Mouse (Mus musculus) kidney, postnatal 0 days (tissue): Measurements from ENCODE around the gene Arl3. TPM values are rescaled to one million over a fixed set of nuclear protein-coding genes. Genes with fewer than 3 reads are reported as not detected.

Experiments
- ATAC-seq: fragments of 200-750 bp; cut with Nextera tagmentation; replicated peaks from 2 replicates; pipeline ENCODE4 v1.8.0; 2017; ENCODE audit warnings: low read depth, moderate number of reproducible peaks, moderate TSS enrichment, moderate library complexity; ENCODE audit not compliant: low FRiP score
- DNase-seq: peaks from one replicate; pipeline ENCODE4 v3.0.0-alpha.2; 2016; ENCODE audit warnings: low spot score
- H3K27ac ChIP-seq: fragments of 300-500 bp; sonication (generic); 2 replicates; pipeline ENCODE4 v1.5.1; 2014; ENCODE audit warnings: mild to moderate bottlenecking
- H3K27me3 ChIP-seq: fragments of 300-500 bp; sonication (generic); 2 replicates; pipeline ENCODE4 v1.6.1; 2014; ENCODE audit warnings: low read length, mixed read lengths; ENCODE audit not compliant: insufficient read depth
- H3K36me3 ChIP-seq: fragments of 300-500 bp; sonication (generic); 2 replicates; pipeline ENCODE4 v1.6.1; 2014; ENCODE audit warnings: low read length, mixed read lengths; ENCODE audit not compliant: insufficient read depth
- H3K4me1 ChIP-seq: fragments of 300-500 bp; sonication (generic); replicated peaks from 2 replicates; pipeline ENCODE4 v1.6.1; 2014; ENCODE audit warnings: antibody characterized with exemption, low read length, mixed read lengths; ENCODE audit not compliant: insufficient read depth
- H3K4me2 ChIP-seq: fragments of 300-500 bp; sonication (generic); 2 replicates; pipeline ENCODE4 v1.6.1; 2014; ENCODE audit warnings: mild to moderate bottlenecking, low read length, moderate library complexity, mixed read lengths
- H3K4me3 ChIP-seq: fragments of 300-500 bp; sonication (generic); replicated peaks from 2 replicates; pipeline ENCODE4 v1.5.1; 2014; ENCODE audit warnings: low read depth, low read length
- H3K9ac ChIP-seq: fragments of 300-500 bp; sonication (generic); 2 replicates; pipeline ENCODE4 v1.6.1; 2014; ENCODE audit warnings: low read depth, low read length
- H3K9me3 ChIP-seq: fragments of 300-500 bp; sonication (generic); replicated peaks from 2 replicates; pipeline ENCODE4 v1.6.1; 2016; ENCODE audit warnings: low read length, inconsistent platforms, mixed read lengths
- CTCF ChIP-seq: IDR thresholded peaks from 2 replicates; pipeline ENCODE4 v1.5.1; 2016; ENCODE audit warnings: antibody characterized with exemption, low read depth, mild to moderate bottlenecking, moderate library complexity
- WGBS: fragments of 180-500 bp; shearing (Covaris S2); extraction: QIAGEN DNeasy Blood & Tissue Kit; methylation state at CpG from one replicate; pipeline ENCODE4 v1.1.7; 2014; 5-methylcytosine and 5-hydroxymethylcytosine counted together
- polyA plus RNA-seq: library from polyadenylated mRNA; unstranded; fragments of >200 nt; fragmentation: Nextera tagmentation; extraction: Ambion mirVana; gene quantifications from 2 replicates; pipeline ENCODE4 v1.2.1, GENCODE M21; 2015

Arl3 gene
- polyA plus RNA-seq, 1 experiment from 2014 or later: 96.6 TPM

GRCm38 (mm10) chr19:46619001-46619400 lies 46.0 kb upstream of the Arl3 start:
- Histone ChIP-seq H3K4me1 (peaks cover 46% of the 10 kb centered on the region), H3K36me3 (no peaks in the 10 kb centered on the region), H3K27ac (no peak overlapping the region), H3K9me3 (no peaks in the 10 kb centered on the region), H3K4me3 (no peak overlapping the region), H3K4me2 (no peak overlapping the region), H3K27me3 (no peaks in the 10 kb centered on the region), H3K9ac (no peak overlapping the region)
- WGBS: 32% methylated on average over 19 of the region's 19 CpGs
- DNase-seq (no peak), ATAC-seq (no peak)
- no peak for TF ChIP-seq CTCF

- no peak for TF ChIP-seq CTCF
- H3K4me2 ChIP-seq: no peak overlapping the region
- DNase-seq (no peak), ATAC-seq (no peak)
- no peaks in the 10 kb centered on the region for H3K27me3 ChIP-seq
- H3K4me1 ChIP-seq: peaks cover 39% of the 10 kb centered on the region
- no peak overlapping the region for H3K27ac ChIP-seq
- WGBS: 68% methylated on average over 9 of the region's 9 CpGs
- peaks cover 1% of the 10 kb centered on the region; the same call in 1 of the 2 replicates for H3K36me3 ChIP-seq
- H3K4me3 ChIP-seq: no peak overlapping the region
- H3K9ac ChIP-seq: no peak overlapping the region
- H3K9me3 ChIP-seq: no peaks in the 10 kb centered on the region
These were observed 45.3 kb upstream of the Arl3 start for GRCm38 (mm10) chr19:46618322-46618721.

GRCm38 (mm10) chr19:46617361-46617760 lies 44.4 kb upstream of the Arl3 start:
- TF ChIP-seq CTCF: no peak
- Histone ChIP-seq H3K9me3 (no peaks in the 10 kb centered on the region), H3K4me3 (no peak overlapping the region), H3K27me3 (no peaks in the 10 kb centered on the region), H3K4me2 (no peak overlapping the region), H3K27ac (no peak overlapping the region), H3K36me3 (peaks cover 4% of the 10 kb centered on the region; the same call in 1 of the 2 replicates), H3K9ac (no peak overlapping the region), H3K4me1 (peaks cover 33% of the 10 kb centered on the region)
- ATAC-seq (no peak), DNase-seq (no peak)
- 77% methylated on average over 8 of the region's 8 CpGs for WGBS

GRCm38 (mm10) chr19:46616378-46616777 lies 43.4 kb upstream of the Arl3 start:
- WGBS: 61% methylated on average over 11 of the region's 11 CpGs

GRCm38 (mm10) chr19:46608158-46608557 lies 35.2 kb upstream of the Arl3 start:
- H3K4me2 ChIP-seq: no peak overlapping the region
- H3K36me3 ChIP-seq: peaks cover 24% of the 10 kb centered on the region

More at GRCm38 (mm10) chr19:46616378-46616777, 43.4 kb upstream of the Arl3 start:
- DNase-seq (no peak), ATAC-seq (no peak)
- no peak for TF ChIP-seq CTCF
- H3K27me3 ChIP-seq: no peaks in the 10 kb centered on the region
- H3K9ac ChIP-seq: no peak overlapping the region
- H3K36me3 ChIP-seq: peaks cover 4% of the 10 kb centered on the region; the same call in 1 of the 2 replicates
- H3K4me2 ChIP-seq: no peak overlapping the region
- H3K4me1 ChIP-seq: peaks cover 24% of the 10 kb centered on the region; the same call in 1 of the 2 replicates
- no peak overlapping the region for H3K27ac ChIP-seq
- no peaks in the 10 kb centered on the region for H3K9me3 ChIP-seq
- no peak overlapping the region for H3K4me3 ChIP-seq

GRCm38 (mm10) chr19:46607424-46607823 lies 34.4 kb upstream of the Arl3 start:
- H3K27ac ChIP-seq: no peak overlapping the region
- ATAC-seq: 0 out of 2 replicates have a peak, but pooled peaks have one; percentile 60

More at GRCm38 (mm10) chr19:46608158-46608557, 35.2 kb upstream of the Arl3 start:
- ATAC-seq: no peak
- H3K9ac ChIP-seq: no peak overlapping the region
- no peak for DNase-seq
- H3K4me1 ChIP-seq: no peaks in the 10 kb centered on the region
- no peak overlapping the region for H3K4me3 ChIP-seq
- no peak overlapping the region for H3K27ac ChIP-seq
- no peaks in the 10 kb centered on the region for H3K9me3 ChIP-seq
- no peaks in the 10 kb centered on the region for H3K27me3 ChIP-seq
- 96% methylated on average over 7 of the region's 7 CpGs for WGBS
- no peak for TF ChIP-seq CTCF

GRCm38 (mm10) chr19:46606718-46607117 lies 33.7 kb upstream of the Arl3 start:
- ATAC-seq (no peak), DNase-seq (no peak)
- Histone ChIP-seq H3K9me3 (no peaks in the 10 kb centered on the region), H3K4me1 (no peaks in the 10 kb centered on the region), H3K4me3 (no peak overlapping the region), H3K27ac (no peak overlapping the region), H3K9ac (no peak overlapping the region), H3K27me3 (no peaks in the 10 kb centered on the region), H3K36me3 (peaks cover 23% of the 10 kb centered on the region), H3K4me2 (no peak overlapping the region)
- 74% methylated on average over 13 of the region's 13 CpGs for WGBS
- no peak for TF ChIP-seq CTCF

More at GRCm38 (mm10) chr19:46607424-46607823, 34.4 kb upstream of the Arl3 start:
- no peak overlapping the region for H3K9ac ChIP-seq
- H3K4me3 ChIP-seq: no peak overlapping the region
- no peak overlapping the region for H3K4me2 ChIP-seq
- H3K4me1 ChIP-seq: no peaks in the 10 kb centered on the region
- peak; percentile 73 for DNase-seq
- H3K9me3 ChIP-seq: no peaks in the 10 kb centered on the region
- 44% methylated on average over 7 of the region's 7 CpGs for WGBS
- no peaks in the 10 kb centered on the region for H3K27me3 ChIP-seq
- peaks cover 23% of the 10 kb centered on the region for H3K36me3 ChIP-seq
- peak; percentile 68 for TF ChIP-seq CTCF
